Mouse (Mus musculus): ENCODE measurements around the gene Hypk. TPM values are rescaled to one million over a fixed set of nuclear protein-coding genes. Genes with fewer than 3 reads are reported as not detected.
A peak's percentile ranks its signal among the peaks of the same experiment; 100 is the strongest.
"Not testable (repeated sequence)": the region's sequence is repeated elsewhere in the genome, so short reads cannot be mapped to it uniquely, and the experiment has no call there.

Hypk gene
- polyA plus RNA-seq, 1 experiment from 2014 or later: 105 TPM

DNA sequence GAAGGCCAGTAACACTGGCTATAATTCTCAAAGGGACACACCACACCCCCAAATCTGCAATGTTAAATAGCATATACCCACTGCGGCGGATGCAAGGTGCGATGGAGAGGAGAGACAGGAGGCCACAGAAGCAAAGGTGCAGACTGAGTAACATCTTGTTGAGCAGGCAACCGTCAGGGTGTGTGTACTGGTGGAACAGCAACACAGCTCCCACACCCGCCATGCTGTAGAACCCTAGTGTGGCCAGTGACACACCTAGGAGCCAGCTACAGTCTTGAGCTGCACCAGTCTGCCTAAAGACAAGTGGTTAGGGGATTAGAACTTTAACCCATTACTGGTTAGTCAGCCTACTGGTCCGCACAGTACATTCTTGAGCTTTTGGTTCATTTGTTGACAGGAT lies 827 bp downstream of the Hypk start:
- Histone ChIP-seq H3K27ac (ENCODE audit: low read depth, low read length) (no peak overlapping the region), H3K36me3 (ENCODE audit: control insufficient read depth, insufficient read depth, low read length) (no peaks in the 10 kb centered on the region; the same call in 1 of the 2 replicates), H3K9ac (replicated peaks; ENCODE audit: low read depth, low read length) (no peak overlapping the region), H3K4me1 (ENCODE audit: control insufficient read depth, insufficient read depth, low read length) (peaks cover 14% of the 10 kb centered on the region), H3K4me2 (ENCODE audit: low read depth, low read length) (no peak overlapping the region), H3K9me3 (ENCODE audit: control insufficient read depth, low read length) (no peaks in the 10 kb centered on the region), H3K4me3 (ENCODE audit: low read depth, low read length) (no peak overlapping the region), H3K27me3 (ENCODE audit: control insufficient read depth, insufficient read depth, low read length) (no peaks in the 10 kb centered on the region)
- 86% methylated on average over 6 of the region's 6 CpGs for WGBS
- no peak for ATAC-seq (ENCODE audit: low read depth)

DNA sequence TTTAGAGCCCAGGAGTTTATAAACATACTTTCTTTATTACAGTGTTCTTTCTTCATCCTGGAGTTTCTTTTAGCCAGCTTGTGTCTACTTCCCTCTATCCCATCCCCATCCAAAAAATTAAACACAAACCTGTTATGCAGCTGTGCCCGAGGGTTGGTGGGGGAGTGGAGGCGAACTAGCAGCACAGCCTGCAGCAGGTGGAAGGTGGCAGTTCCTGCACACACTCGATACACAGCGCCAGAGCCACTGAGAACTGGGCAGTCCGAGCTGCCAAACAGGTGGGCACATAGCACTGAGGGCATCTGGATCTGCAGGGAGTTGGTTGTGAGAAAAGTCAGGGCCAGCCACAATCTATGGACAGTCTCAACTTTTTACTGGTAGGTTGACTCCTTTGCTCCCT lies 2.4 kb downstream of the Hypk start:
- no peak overlapping the region for H3K9ac ChIP-seq (replicated peaks; ENCODE audit: low read depth, low read length)
- H3K27me3 ChIP-seq (ENCODE audit: control insufficient read depth, insufficient read depth, low read length): no peaks in the 10 kb centered on the region
- ATAC-seq (ENCODE audit: low read depth): no peak
- no peak overlapping the region for H3K27ac ChIP-seq (ENCODE audit: low read depth, low read length)
- peaks cover 9% of the 10 kb centered on the region for H3K4me1 ChIP-seq (ENCODE audit: control insufficient read depth, insufficient read depth, low read length)
- H3K36me3 ChIP-seq (ENCODE audit: control insufficient read depth, insufficient read depth, low read length): no peaks in the 10 kb centered on the region; the same call in 1 of the 2 replicates
- no peaks in the 10 kb centered on the region for H3K9me3 ChIP-seq (ENCODE audit: control insufficient read depth, low read length)
- no peak overlapping the region for H3K4me2 ChIP-seq (ENCODE audit: low read depth, low read length)
- WGBS: 83% methylated on average over 5 of the region's 5 CpGs
- no peak overlapping the region for H3K4me3 ChIP-seq (ENCODE audit: low read depth, low read length)

DNA sequence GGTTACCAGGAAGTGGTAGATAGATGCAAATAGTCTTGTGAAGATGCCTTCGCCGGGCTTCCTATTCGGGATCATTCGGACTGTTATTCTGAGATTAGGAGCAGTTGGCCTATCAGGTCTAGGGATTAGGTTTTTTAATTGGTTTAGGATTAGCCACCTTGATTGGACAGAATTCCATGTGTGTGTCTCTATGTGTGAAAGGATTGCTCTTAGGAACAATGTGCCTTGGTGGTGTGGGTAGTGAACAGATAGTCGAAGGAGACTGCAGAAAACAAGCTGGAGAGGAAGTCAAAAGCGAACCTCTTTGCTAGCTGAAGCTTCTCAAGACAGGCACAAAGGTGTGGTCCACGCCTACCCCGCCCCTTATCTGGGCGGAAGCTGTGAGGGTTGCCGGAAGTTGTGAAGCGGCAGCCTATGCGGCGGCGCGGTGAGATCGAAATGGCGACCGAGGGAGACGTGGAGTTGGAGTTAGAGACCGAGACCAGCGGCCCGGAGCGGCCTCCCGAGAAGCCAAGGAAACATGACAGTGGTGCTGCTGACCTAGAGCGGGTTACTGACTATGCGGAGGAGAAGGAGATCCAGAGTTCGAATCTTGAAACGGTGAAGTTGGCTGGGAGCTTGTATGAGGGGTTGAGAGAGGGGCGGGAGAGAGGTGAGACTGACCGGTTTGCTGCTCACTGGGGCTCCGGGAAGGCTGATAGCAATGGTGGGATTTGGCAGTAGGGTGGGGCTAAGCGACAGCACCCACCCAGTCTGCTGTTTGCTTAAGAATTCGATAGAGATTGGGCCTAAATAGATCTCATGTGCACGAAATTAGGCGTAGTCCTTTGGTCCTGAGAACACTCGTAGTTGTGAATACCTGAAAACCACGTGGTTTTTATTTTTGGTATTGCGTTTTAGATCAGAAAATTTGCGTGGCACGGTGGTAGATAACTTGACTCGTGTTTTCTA lies 3.9 kb downstream of the Hypk start, which contains the start of gene Serinc4:
Gene Serinc4, minus strand, starts transcription at position 90 of the 951 bp plus-strand sequence.
- Histone ChIP-seq H3K27ac (ENCODE audit: low read depth, low read length) (peak within 1 kb of the TSS; percentile 62), H3K9me3 (ENCODE audit: control insufficient read depth, low read length) (no peaks in the 10 kb centered on the region), H3K4me2 (ENCODE audit: low read depth, low read length) (peak within 1 kb of the TSS; percentile 55), H3K27me3 (ENCODE audit: control insufficient read depth, insufficient read depth, low read length) (no peaks in the 10 kb centered on the region), H3K36me3 (ENCODE audit: control insufficient read depth, insufficient read depth, low read length) (no peaks in the 10 kb centered on the region; the same call in 1 of the 2 replicates), H3K4me3 (ENCODE audit: low read depth, low read length) (peak within 1 kb of the TSS; percentile 78), H3K4me1 (ENCODE audit: control insufficient read depth, insufficient read depth, low read length) (peaks cover 9% of the 10 kb centered on the region; the same call in 1 of the 2 replicates), H3K9ac (replicated peaks; ENCODE audit: low read depth, low read length) (peak within 1 kb of the TSS; percentile 68)
- ATAC-seq (ENCODE audit: low read depth): peak; percentile 94
- 5% methylated on average over 41 of the region's 41 CpGs for whole genome bisulfite sequencing

DNA sequence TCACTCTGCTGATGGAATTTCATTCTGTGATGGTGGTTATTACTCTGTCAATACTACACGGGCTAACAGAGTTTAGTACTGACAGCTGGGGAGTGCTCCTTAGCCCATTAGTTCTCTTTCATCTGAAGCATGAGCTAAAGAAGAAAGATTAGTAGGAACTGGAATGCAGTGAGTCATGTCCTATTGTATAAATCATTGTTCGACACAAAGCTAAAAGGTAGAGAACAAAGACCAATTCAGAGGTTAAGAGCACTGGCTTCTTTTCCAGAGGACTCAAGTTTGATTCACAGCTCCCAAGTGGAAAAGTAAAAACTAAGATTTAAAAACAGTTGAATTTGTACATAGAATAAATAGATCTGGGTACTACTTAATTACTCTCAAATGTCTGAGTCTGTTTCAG lies 7.0 kb downstream of the Hypk start:
- H3K9me3 ChIP-seq (ENCODE audit: control insufficient read depth, low read length): no peaks in the 10 kb centered on the region
- ATAC-seq (ENCODE audit: low read depth): no peak
- no peaks in the 10 kb centered on the region; the same call in 1 of the 2 replicates for H3K36me3 ChIP-seq (ENCODE audit: control insufficient read depth, insufficient read depth, low read length)
- 58% methylated on average over 2 of the region's 2 CpGs for WGBS
- H3K4me1 ChIP-seq (ENCODE audit: control insufficient read depth, insufficient read depth, low read length): peaks cover 9% of the 10 kb centered on the region; the same call in 1 of the 2 replicates
- H3K9ac ChIP-seq (replicated peaks; ENCODE audit: low read depth, low read length): no peak overlapping the region
- H3K27ac ChIP-seq (ENCODE audit: low read depth, low read length): no peak overlapping the region
- H3K4me3 ChIP-seq (ENCODE audit: low read depth, low read length): no peak overlapping the region
- no peak overlapping the region for H3K4me2 ChIP-seq (ENCODE audit: low read depth, low read length)
- no peaks in the 10 kb centered on the region for H3K27me3 ChIP-seq (ENCODE audit: control insufficient read depth, insufficient read depth, low read length)

DNA sequence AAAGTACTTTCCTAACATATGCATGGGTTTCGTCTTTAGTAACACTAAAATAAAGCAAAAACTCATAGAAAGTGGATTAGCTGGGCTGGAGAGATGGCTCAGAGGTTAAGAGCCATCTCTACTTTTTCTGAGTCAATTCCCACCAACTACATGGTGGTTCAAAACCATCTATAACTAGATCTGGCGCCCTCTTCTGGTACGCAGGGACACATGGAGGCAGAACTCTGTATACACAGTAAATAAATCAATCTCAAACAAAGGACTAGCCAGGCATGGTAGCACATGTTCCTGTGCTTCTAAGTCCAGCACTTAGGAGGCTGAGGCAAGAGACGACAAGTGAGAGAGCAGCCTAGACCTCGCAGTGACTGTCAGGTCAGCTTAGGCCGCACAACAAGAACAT lies 15.9 kb downstream of the Hypk start:
- H3K9ac ChIP-seq (replicated peaks; ENCODE audit: low read depth, low read length); H3K27ac ChIP-seq (ENCODE audit: low read depth, low read length); H3K4me2 ChIP-seq (ENCODE audit: low read depth, low read length); H3K9me3 ChIP-seq (ENCODE audit: control insufficient read depth, low read length); H3K36me3 ChIP-seq (ENCODE audit: control insufficient read depth, insufficient read depth, low read length); H3K4me1 ChIP-seq (ENCODE audit: control insufficient read depth, insufficient read depth, low read length); H3K27me3 ChIP-seq (ENCODE audit: control insufficient read depth, insufficient read depth, low read length); ATAC-seq (ENCODE audit: low read depth); H3K4me3 ChIP-seq (ENCODE audit: low read depth, low read length): not testable (repeated sequence)
- WGBS: 50% methylated on average over 1 of the region's 6 CpGs

DNA sequence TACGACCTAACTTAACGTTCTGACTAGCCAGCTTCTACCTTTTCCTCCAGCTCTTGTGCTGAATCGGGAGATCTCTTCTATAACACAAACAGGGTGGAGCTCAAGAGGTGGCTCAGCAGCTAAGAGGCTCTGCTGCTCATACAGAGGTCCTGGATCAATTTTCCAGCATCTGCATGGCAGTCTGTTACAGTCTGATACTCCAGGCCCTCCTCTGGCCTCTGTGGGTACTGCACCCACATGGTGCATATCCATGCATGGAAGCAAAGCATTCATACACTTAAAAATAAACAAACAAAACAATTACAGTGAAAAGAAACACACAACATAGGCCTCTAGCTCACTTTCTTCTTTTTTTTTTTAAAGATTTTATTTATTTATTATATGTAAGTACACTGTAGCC lies 19.7 kb downstream of the Hypk start:
- H3K9me3 ChIP-seq (ENCODE audit: control insufficient read depth, low read length); H3K4me2 ChIP-seq (ENCODE audit: low read depth, low read length); H3K27ac ChIP-seq (ENCODE audit: low read depth, low read length); H3K9ac ChIP-seq (replicated peaks; ENCODE audit: low read depth, low read length); H3K4me3 ChIP-seq (ENCODE audit: low read depth, low read length); ATAC-seq (ENCODE audit: low read depth); H3K4me1 ChIP-seq (ENCODE audit: control insufficient read depth, insufficient read depth, low read length); H3K27me3 ChIP-seq (ENCODE audit: control insufficient read depth, insufficient read depth, low read length); H3K36me3 ChIP-seq (ENCODE audit: control insufficient read depth, insufficient read depth, low read length): not testable (repeated sequence)
- 96% methylated on average over 3 of the region's 3 CpGs for WGBS

DNA sequence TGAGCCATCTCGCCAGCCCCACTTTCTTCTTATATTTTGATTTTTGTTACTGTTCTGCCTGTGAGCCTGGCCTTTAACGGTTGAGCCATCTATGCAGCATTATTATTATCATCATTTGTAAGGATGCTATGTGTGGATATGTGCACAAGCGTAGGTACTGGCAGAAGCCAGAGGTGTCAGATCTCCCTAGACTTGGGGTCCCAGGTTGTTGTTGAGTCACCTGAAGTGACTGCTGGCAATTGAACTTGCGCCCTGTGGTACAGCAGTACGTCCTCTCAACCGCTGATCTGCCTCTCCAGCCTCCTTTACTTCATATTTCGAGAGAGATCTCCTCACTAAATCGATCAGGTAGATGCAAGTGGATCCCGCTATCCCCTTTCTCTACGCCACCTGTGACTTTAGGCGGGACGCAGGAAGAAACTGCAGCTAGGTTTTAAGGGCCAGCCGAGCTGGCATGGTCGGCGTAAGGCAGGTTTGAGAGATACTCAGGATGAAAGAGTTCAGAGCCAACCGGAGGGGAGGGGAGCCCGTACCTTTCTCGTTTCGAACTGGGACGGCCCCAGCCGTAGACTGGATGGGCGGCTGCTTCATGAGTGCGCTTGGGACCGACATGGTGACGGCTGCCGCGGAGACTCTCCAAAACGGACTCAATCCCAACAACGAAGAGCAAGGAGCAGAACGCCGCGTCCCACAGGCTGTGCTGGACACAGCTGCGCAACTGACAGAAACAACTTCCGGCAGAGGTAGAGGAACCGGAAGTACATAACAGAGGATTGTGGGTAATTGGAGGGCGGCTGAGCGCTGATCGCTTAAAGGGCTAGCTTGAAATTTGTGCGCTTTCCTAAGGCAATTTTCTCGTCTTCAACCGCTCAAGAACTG lies 20.4 kb downstream of the Hypk start, which contains the start of gene Mfap1b:
Gene Mfap1b, minus strand, starts transcription at position 767 of the 879 bp plus-strand sequence.
- H3K36me3 ChIP-seq (ENCODE audit: control insufficient read depth, insufficient read depth, low read length); H3K4me1 ChIP-seq (ENCODE audit: control insufficient read depth, insufficient read depth, low read length); H3K27me3 ChIP-seq (ENCODE audit: control insufficient read depth, insufficient read depth, low read length); H3K9me3 ChIP-seq (ENCODE audit: control insufficient read depth, low read length); H3K27ac ChIP-seq (ENCODE audit: low read depth, low read length): not testable (repeated sequence)
- peak; percentile 96 for ATAC-seq (ENCODE audit: low read depth)
- Histone ChIP-seq H3K9ac (replicated peaks; ENCODE audit: low read depth, low read length) (peak within 1 kb of the TSS; percentile 46), H3K4me3 (ENCODE audit: low read depth, low read length) (peak within 1 kb of the TSS; percentile 52), H3K4me2 (ENCODE audit: low read depth, low read length) (peak within 1 kb of the TSS; percentile 60)
- 5% methylated on average over 37 of the region's 41 CpGs for WGBS

DNA sequence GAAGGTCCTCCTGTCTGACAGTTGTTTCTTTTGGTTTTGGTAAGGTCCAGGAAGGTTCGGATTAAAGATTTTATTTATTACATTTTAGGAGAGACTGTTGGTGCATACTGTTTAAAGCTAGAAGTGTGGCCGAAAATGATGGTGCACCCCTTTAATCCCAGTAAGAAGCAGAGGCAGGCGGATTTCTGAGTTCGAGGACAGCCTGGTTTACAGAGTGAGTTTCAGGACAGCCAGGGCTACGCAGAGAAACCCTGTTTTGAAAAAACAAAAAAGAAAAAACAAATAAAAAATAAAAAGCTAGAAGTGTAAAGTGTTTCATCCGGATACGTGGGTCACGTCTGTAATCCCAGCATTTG lies 21.1 kb downstream of the Hypk start:
- Histone ChIP-seq H3K9ac (replicated peaks; ENCODE audit: low read depth, low read length) (peak overlapping the region; percentile 22; the same call in 1 of the 2 replicates), H3K27ac (ENCODE audit: low read depth, low read length) (no peak overlapping the region), H3K4me2 (ENCODE audit: low read depth, low read length) (peak overlapping the region; percentile 36), H3K9me3 (ENCODE audit: control insufficient read depth, low read length) (no peaks in the 10 kb centered on the region), H3K4me3 (ENCODE audit: low read depth, low read length) (peak overlapping the region; percentile 52), H3K36me3 (ENCODE audit: control insufficient read depth, insufficient read depth, low read length) (no peaks in the 10 kb centered on the region), H3K4me1 (ENCODE audit: control insufficient read depth, insufficient read depth, low read length) (peaks cover 3% of the 10 kb centered on the region; the same call in 1 of the 2 replicates), H3K27me3 (ENCODE audit: control insufficient read depth, insufficient read depth, low read length) (no peaks in the 10 kb centered on the region)
- 32% methylated on average over 8 of the region's 8 CpGs for WGBS
- peak; percentile 37 for ATAC-seq (ENCODE audit: low read depth)

All from neural tube, embryonic 14.5 days (tissue).